Mouse (Mus musculus): Measurements from ENCODE around the gene Tnxb. TPM values are rescaled to one million over a fixed set of nuclear protein-coding genes. Genes with fewer than 3 reads are reported as not detected.
"Not testable (repeated sequence)": the region's sequence is repeated elsewhere in the genome, so short reads cannot be mapped to it uniquely, and the experiment has no call there.

Tnxb gene
- polyA plus RNA-seq, 1 experiment from 2014 or later, result 0.10 TPM

DNA sequence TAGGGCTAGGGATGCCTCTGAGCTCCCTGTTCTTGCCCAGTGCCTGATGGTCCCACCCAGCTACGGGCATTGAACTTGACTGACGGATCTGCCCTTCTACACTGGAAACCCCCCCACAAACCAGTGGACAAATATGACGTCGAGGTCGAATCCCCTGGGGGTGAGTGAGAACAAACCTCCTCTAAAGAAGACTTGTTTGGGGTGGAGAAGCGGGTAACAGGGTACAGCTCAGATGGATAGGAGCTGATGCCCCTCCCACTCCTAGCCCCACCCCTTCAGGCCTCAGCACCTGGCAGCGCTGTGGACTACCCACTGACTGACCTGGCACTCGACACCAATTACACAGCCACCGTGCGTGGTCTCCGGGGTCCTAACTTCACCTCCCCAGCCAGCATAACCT is 47.1 kb downstream of the Tnxb start:
- Histone ChIP-seq H3K4me3 (ENCODE audit: low read depth, low read length) (no peak overlapping the region), H3K9me3 (ENCODE audit: control insufficient read depth, low read length) (no peaks in the 10 kb centered on the region), H3K36me3 (ENCODE audit: control insufficient read depth, insufficient read depth, low read length) (no peaks in the 10 kb centered on the region), H3K4me1 (replicated peaks; ENCODE audit: control insufficient read depth, insufficient read depth, low read length) (no peaks in the 10 kb centered on the region), H3K27ac (ENCODE audit: low read depth, low read length) (no peak overlapping the region), H3K9ac (ENCODE audit: low read depth, low read length) (no peak overlapping the region), H3K4me2 (no peak overlapping the region), H3K27me3 (replicated peaks; ENCODE audit: control insufficient read depth, insufficient read depth, low read length) (no peaks in the 10 kb centered on the region)
- 73% methylated on average over 11 of the region's 11 CpGs for WGBS
- ATAC-seq (replicated peaks; ENCODE audit: low FRiP score) (no peak), DNase-seq (ENCODE audit: low spot score) (no peak)

GRCm38 (mm10) chr17:34719886-34720285 is 49.6 kb downstream of the Tnxb start:
- H3K27ac ChIP-seq (ENCODE audit: low read depth, low read length); H3K9me3 ChIP-seq (ENCODE audit: control insufficient read depth, low read length); H3K4me2 ChIP-seq; H3K4me3 ChIP-seq (ENCODE audit: low read depth, low read length); H3K27me3 ChIP-seq (replicated peaks; ENCODE audit: control insufficient read depth, insufficient read depth, low read length); DNase-seq (ENCODE audit: low spot score); H3K36me3 ChIP-seq (ENCODE audit: control insufficient read depth, insufficient read depth, low read length); H3K4me1 ChIP-seq (replicated peaks; ENCODE audit: control insufficient read depth, insufficient read depth, low read length); ATAC-seq (replicated peaks; ENCODE audit: low FRiP score); H3K9ac ChIP-seq (ENCODE audit: low read depth, low read length): not testable (repeated sequence)
- WGBS, result 78% methylated on average over 8 of the region's 8 CpGs

DNA sequence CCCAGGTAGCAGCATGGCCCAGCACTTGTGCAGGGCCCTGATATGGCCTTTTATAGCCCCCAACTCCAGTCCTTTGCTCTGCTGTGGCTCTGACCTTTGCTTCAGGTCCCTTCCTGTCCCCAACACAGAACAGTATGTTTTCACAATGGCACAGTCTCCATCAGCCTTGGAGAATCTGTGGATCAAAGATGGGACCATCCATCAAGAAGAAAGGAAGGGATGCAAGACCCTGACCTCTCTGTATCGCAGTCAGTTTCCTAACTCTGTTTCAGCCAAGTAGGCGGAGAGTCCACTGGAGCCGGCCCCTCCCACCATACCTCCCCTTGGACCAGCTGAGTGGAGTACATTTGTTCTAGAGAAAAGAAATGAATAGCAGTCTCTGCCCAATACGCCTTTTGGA is 51.9 kb downstream of the Tnxb start:
- not testable (repeated sequence) for H3K4me2 ChIP-seq; H3K9me3 ChIP-seq (ENCODE audit: control insufficient read depth, low read length); ATAC-seq (replicated peaks; ENCODE audit: low FRiP score); H3K27ac ChIP-seq (ENCODE audit: low read depth, low read length); H3K9ac ChIP-seq (ENCODE audit: low read depth, low read length); H3K4me1 ChIP-seq (replicated peaks; ENCODE audit: control insufficient read depth, insufficient read depth, low read length); DNase-seq (ENCODE audit: low spot score); H3K27me3 ChIP-seq (replicated peaks; ENCODE audit: control insufficient read depth, insufficient read depth, low read length); H3K4me3 ChIP-seq (ENCODE audit: low read depth, low read length); H3K36me3 ChIP-seq (ENCODE audit: control insufficient read depth, insufficient read depth, low read length)
- 94% methylated on average over 1 of the region's 4 CpGs for WGBS

DNA sequence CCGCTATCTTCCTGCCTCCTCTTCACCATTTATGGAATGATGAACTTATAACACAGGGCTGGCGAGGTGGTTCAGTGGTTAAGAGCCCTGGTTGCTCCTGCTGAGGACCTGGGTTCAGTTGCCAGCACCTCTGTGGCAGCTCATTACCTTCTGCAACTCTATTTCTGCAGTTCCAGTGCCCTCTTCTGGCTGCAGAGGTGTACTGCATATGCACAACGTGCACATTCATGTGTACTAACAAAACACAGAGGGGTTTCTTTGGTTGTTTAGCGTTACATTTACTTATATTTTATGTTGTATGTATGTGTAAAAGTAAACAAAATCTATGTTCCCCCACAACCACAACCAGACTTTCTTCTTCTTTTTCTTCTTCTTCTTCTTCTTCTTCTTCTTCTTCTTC is 52.7 kb downstream of the Tnxb start:
- Histone ChIP-seq H3K9ac (ENCODE audit: low read depth, low read length) (no peak overlapping the region), H3K36me3 (ENCODE audit: control insufficient read depth, insufficient read depth, low read length) (no peaks in the 10 kb centered on the region), H3K27me3 (replicated peaks; ENCODE audit: control insufficient read depth, insufficient read depth, low read length) (no peaks in the 10 kb centered on the region), H3K4me2 (no peak overlapping the region), H3K4me1 (replicated peaks; ENCODE audit: control insufficient read depth, insufficient read depth, low read length) (no peaks in the 10 kb centered on the region), H3K4me3 (ENCODE audit: low read depth, low read length) (no peak overlapping the region), H3K27ac (ENCODE audit: low read depth, low read length) (no peak overlapping the region), H3K9me3 (ENCODE audit: control insufficient read depth, low read length) (no peaks in the 10 kb centered on the region)
- DNase-seq (ENCODE audit: low spot score) (no peak), ATAC-seq (replicated peaks; ENCODE audit: low FRiP score) (no peak)
- WGBS, result 69% methylated on average over 4 of the region's 4 CpGs

DNA sequence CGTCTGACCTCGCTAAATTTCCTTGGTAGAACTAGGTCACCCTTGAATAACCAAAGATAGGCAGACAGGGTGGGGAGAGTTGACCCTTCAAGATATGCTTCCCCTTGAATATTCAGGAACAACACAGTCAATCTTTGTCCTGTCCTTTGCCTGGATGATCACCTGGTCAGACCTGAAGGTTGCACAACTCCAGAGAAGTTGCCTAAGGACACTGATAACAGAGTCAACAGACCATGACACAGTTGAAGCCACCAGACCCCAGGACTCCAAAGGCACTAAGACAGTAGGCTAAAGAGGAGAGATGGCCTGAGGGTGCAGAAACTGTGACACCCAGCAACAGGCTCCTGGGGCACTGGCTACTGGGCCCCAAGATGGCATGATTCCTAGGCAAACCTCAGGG is 57.6 kb downstream of the Tnxb start:
- Histone ChIP-seq H3K4me3 (ENCODE audit: low read depth, low read length) (no peak overlapping the region), H3K36me3 (ENCODE audit: control insufficient read depth, insufficient read depth, low read length) (no peaks in the 10 kb centered on the region), H3K4me1 (replicated peaks; ENCODE audit: control insufficient read depth, insufficient read depth, low read length) (no peaks in the 10 kb centered on the region), H3K9me3 (ENCODE audit: control insufficient read depth, low read length) (no peaks in the 10 kb centered on the region), H3K27me3 (replicated peaks; ENCODE audit: control insufficient read depth, insufficient read depth, low read length) (no peaks in the 10 kb centered on the region), H3K4me2 (no peak overlapping the region), H3K27ac (ENCODE audit: low read depth, low read length) (no peak overlapping the region), H3K9ac (ENCODE audit: low read depth, low read length) (no peak overlapping the region)
- DNase-seq (ENCODE audit: low spot score), result no peak
- no peak for ATAC-seq (replicated peaks; ENCODE audit: low FRiP score)
- WGBS, result 71% methylated on average over 2 of the region's 2 CpGs

- not testable (repeated sequence) for H3K36me3 ChIP-seq (ENCODE audit: control insufficient read depth, insufficient read depth, low read length); DNase-seq (ENCODE audit: low spot score); H3K9ac ChIP-seq (ENCODE audit: low read depth, low read length); H3K4me3 ChIP-seq (ENCODE audit: low read depth, low read length); ATAC-seq (replicated peaks; ENCODE audit: low FRiP score); H3K4me2 ChIP-seq; H3K4me1 ChIP-seq (replicated peaks; ENCODE audit: control insufficient read depth, insufficient read depth, low read length); H3K9me3 ChIP-seq (ENCODE audit: control insufficient read depth, low read length); H3K27me3 ChIP-seq (replicated peaks; ENCODE audit: control insufficient read depth, insufficient read depth, low read length); H3K27ac ChIP-seq (ENCODE audit: low read depth, low read length)
- WGBS, result 66% methylated on average over 11 of the region's 11 CpGs
Measured at GRCm38 (mm10) chr17:34729155-34729554, 58.8 kb downstream of the Tnxb start.

- H3K4me3 ChIP-seq (ENCODE audit: low read depth, low read length); H3K9ac ChIP-seq (ENCODE audit: low read depth, low read length); H3K4me1 ChIP-seq (replicated peaks; ENCODE audit: control insufficient read depth, insufficient read depth, low read length); H3K27ac ChIP-seq (ENCODE audit: low read depth, low read length); ATAC-seq (replicated peaks; ENCODE audit: low FRiP score); H3K4me2 ChIP-seq; DNase-seq (ENCODE audit: low spot score); H3K9me3 ChIP-seq (ENCODE audit: control insufficient read depth, low read length); H3K36me3 ChIP-seq (ENCODE audit: control insufficient read depth, insufficient read depth, low read length); H3K27me3 ChIP-seq (replicated peaks; ENCODE audit: control insufficient read depth, insufficient read depth, low read length): not testable (repeated sequence)
- 78% methylated on average over 12 of the region's 12 CpGs for WGBS
Measured at GRCm38 (mm10) chr17:34729779-34730553, 59.6 kb downstream of the Tnxb start.

- not testable (repeated sequence) for H3K4me2 ChIP-seq; H3K27ac ChIP-seq (ENCODE audit: low read depth, low read length); H3K27me3 ChIP-seq (replicated peaks; ENCODE audit: control insufficient read depth, insufficient read depth, low read length); H3K4me1 ChIP-seq (replicated peaks; ENCODE audit: control insufficient read depth, insufficient read depth, low read length); H3K4me3 ChIP-seq (ENCODE audit: low read depth, low read length); DNase-seq (ENCODE audit: low spot score); H3K9ac ChIP-seq (ENCODE audit: low read depth, low read length); H3K36me3 ChIP-seq (ENCODE audit: control insufficient read depth, insufficient read depth, low read length); ATAC-seq (replicated peaks; ENCODE audit: low FRiP score); H3K9me3 ChIP-seq (ENCODE audit: control insufficient read depth, low read length)
- WGBS, result 91% methylated on average over 5 of the region's 5 CpGs
Measured at GRCm38 (mm10) chr17:34737466-34737865, 67.1 kb downstream of the Tnxb start.

- not testable (repeated sequence) for H3K9ac ChIP-seq (ENCODE audit: low read depth, low read length); H3K36me3 ChIP-seq (ENCODE audit: control insufficient read depth, insufficient read depth, low read length); H3K4me3 ChIP-seq (ENCODE audit: low read depth, low read length); H3K27ac ChIP-seq (ENCODE audit: low read depth, low read length); ATAC-seq (replicated peaks; ENCODE audit: low FRiP score); H3K9me3 ChIP-seq (ENCODE audit: control insufficient read depth, low read length); H3K4me1 ChIP-seq (replicated peaks; ENCODE audit: control insufficient read depth, insufficient read depth, low read length); H3K4me2 ChIP-seq; H3K27me3 ChIP-seq (replicated peaks; ENCODE audit: control insufficient read depth, insufficient read depth, low read length); DNase-seq (ENCODE audit: low spot score)
- 81% methylated on average over 7 of the region's 7 CpGs for WGBS
Measured at GRCm38 (mm10) chr17:34739708-34740107, 69.4 kb downstream of the Tnxb start.
